Mouse (Mus musculus) heart, adult 2 months (tissue): ENCODE measurements around the gene Nup37.

Source experiments
- CTCF ChIP-seq: fragments of 200-600 bp; IDR thresholded peaks from 2 replicates; pipeline ENCODE4 v1.8.1; 2022; ENCODE audit warnings: antibody characterized with exemption, mild to moderate bottlenecking, moderate library complexity
- EP300 ChIP-seq: fragments of 200-500 bp; IDR thresholded peaks from 2 replicates; pipeline ENCODE4 v1.6.1; 2011; ENCODE audit warnings: low read depth, low read length, control low read depth; ENCODE audit not compliant: insufficient read depth
- POLR2A ChIP-seq: fragments of 200-500 bp; IDR thresholded peaks from 2 replicates; pipeline ENCODE4 v1.6.1; 2011; ENCODE audit warnings: mild to moderate bottlenecking, low read depth, low read length, control low read depth; ENCODE audit not compliant: insufficient read depth

GRCm38 (mm10) chr10:88201650-88202049 is 54.9 kb downstream of the Nup37 start:
- TF ChIP-seq POLR2A (no peak), EP300 (no peak), CTCF (no peak)
